Mouse (Mus musculus): ENCODE data around the gene Ube2g2. TPM values are rescaled to one million over a fixed set of nuclear protein-coding genes. Genes with fewer than 3 reads are reported as not detected.
A peak's percentile ranks its signal among the peaks of the same experiment; 100 is the strongest.

Ube2g2 gene
- polyA plus RNA-seq, 1 experiment from 2014 or later: 40.5 TPM

DNA sequence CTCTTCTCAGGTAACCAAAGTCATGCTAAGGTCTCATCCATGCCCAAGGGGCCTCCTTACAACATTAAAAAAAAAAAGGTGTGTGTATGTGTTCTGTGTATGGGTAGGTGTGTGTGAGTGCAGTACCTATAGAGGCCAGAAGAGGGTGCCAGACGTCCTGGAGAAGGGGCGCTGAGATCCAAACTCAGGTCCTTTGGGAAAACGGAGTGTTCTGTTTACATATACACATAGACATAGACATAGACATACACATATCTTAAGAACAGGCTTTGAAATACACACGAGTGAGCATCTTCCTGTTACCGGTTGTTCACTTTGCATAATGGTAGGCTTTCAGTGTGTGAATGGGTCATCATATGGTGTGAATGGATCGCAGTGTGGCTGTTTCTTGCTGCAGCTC is 18.0 kb upstream of the Ube2g2 start:
- Histone ChIP-seq H3K4me2 (replicated peaks; ENCODE audit: low read depth, low read length) (no peak overlapping the region), H3K9ac (ENCODE audit: low read depth, low read length) (no peak overlapping the region), H3K27ac (ENCODE audit: low read depth, low read length) (no peak overlapping the region), H3K27me3 (ENCODE audit: control insufficient read depth, insufficient read depth, low read length) (no peaks in the 10 kb centered on the region), H3K36me3 (ENCODE audit: control insufficient read depth, insufficient read depth, low read length) (no peaks in the 10 kb centered on the region), H3K9me3 (ENCODE audit: control insufficient read depth, low read length) (no peaks in the 10 kb centered on the region), H3K4me1 (replicated peaks; ENCODE audit: control insufficient read depth, insufficient read depth, low read length) (peaks cover 4% of the 10 kb centered on the region; the same call in 1 of the 2 replicates), H3K4me3 (ENCODE audit: low read depth, low read length) (no peak overlapping the region)
- DNase-seq (ENCODE audit: low spot score) (no peak), ATAC-seq (ENCODE audit: low FRiP score) (no peak)
- WGBS: 91% methylated on average over 6 of the region's 6 CpGs

DNA sequence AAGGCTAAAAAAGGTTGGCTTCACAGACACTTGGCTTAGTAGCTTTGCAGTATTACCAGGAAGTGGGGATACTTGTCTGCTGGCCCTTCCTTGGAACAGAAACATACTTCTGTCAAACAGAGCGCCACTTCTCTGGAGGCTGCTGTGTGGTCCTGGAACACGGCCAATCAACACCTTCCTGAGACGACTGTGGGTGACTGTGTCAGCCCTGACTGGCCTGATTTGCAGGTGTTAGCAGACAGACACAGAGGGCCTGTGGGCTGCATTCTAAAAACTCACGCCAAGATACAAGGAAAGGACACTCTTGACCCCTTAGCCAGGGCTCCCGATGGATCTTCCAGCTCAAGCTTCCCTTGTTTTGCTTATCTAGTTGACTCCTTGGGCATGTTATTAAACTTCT is 17.1 kb upstream of the Ube2g2 start:
- no peak overlapping the region for H3K9ac ChIP-seq (ENCODE audit: low read depth, low read length)
- H3K27ac ChIP-seq (ENCODE audit: low read depth, low read length): no peak overlapping the region
- H3K27me3 ChIP-seq (ENCODE audit: control insufficient read depth, insufficient read depth, low read length): no peaks in the 10 kb centered on the region
- peaks cover 4% of the 10 kb centered on the region; the same call in 1 of the 2 replicates for H3K4me1 ChIP-seq (replicated peaks; ENCODE audit: control insufficient read depth, insufficient read depth, low read length)
- no peak overlapping the region for H3K4me3 ChIP-seq (ENCODE audit: low read depth, low read length)
- no peak overlapping the region for H3K4me2 ChIP-seq (replicated peaks; ENCODE audit: low read depth, low read length)
- no peaks in the 10 kb centered on the region for H3K36me3 ChIP-seq (ENCODE audit: control insufficient read depth, insufficient read depth, low read length)
- DNase-seq (ENCODE audit: low spot score): no peak
- no peak for ATAC-seq (ENCODE audit: low FRiP score)
- H3K9me3 ChIP-seq (ENCODE audit: control insufficient read depth, low read length): no peaks in the 10 kb centered on the region
- WGBS: 91% methylated on average over 5 of the region's 5 CpGs

DNA sequence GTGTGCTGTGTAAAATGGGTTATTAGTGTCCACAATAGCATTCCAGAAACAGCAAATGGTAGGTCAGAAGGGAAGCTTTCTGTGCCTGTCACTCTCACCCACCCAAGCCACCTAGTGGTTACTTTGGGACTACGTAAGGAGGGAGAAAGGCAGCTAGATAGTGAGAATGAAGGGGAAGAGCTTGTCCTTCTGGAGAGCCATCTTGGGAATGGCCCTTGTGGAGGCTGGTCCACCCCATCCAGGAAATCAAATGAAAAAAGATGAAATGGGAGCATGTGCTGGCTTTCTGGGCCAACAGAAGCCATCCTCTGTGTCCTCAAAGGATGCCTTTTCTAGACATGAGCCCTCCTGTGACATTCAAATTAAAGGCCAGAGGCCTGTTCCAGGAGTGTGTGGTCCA is 16.7 kb upstream of the Ube2g2 start:
- Histone ChIP-seq H3K9ac (ENCODE audit: low read depth, low read length) (peak overlapping the region; percentile 81; the same call in 1 of the 2 replicates), H3K36me3 (ENCODE audit: control insufficient read depth, insufficient read depth, low read length) (no peaks in the 10 kb centered on the region; the same call in 1 of the 2 replicates), H3K27ac (ENCODE audit: low read depth, low read length) (peak overlapping the region; percentile 91; the same call in 1 of the 2 replicates), H3K4me3 (ENCODE audit: low read depth, low read length) (peak overlapping the region; percentile 85), H3K9me3 (ENCODE audit: control insufficient read depth, low read length) (no peaks in the 10 kb centered on the region), H3K4me2 (replicated peaks; ENCODE audit: low read depth, low read length) (peak overlapping the region; percentile 87; the same call in 1 of the 2 replicates), H3K4me1 (replicated peaks; ENCODE audit: control insufficient read depth, insufficient read depth, low read length) (peaks cover 4% of the 10 kb centered on the region; the same call in 1 of the 2 replicates), H3K27me3 (ENCODE audit: control insufficient read depth, insufficient read depth, low read length) (no peaks in the 10 kb centered on the region)
- ATAC-seq (ENCODE audit: low FRiP score) (peak; percentile 28; the same call in 1 of the 2 replicates), DNase-seq (ENCODE audit: low spot score) (peak; percentile 59)
- 56% methylated on average over 1 of the region's 1 CpGs for WGBS

DNA sequence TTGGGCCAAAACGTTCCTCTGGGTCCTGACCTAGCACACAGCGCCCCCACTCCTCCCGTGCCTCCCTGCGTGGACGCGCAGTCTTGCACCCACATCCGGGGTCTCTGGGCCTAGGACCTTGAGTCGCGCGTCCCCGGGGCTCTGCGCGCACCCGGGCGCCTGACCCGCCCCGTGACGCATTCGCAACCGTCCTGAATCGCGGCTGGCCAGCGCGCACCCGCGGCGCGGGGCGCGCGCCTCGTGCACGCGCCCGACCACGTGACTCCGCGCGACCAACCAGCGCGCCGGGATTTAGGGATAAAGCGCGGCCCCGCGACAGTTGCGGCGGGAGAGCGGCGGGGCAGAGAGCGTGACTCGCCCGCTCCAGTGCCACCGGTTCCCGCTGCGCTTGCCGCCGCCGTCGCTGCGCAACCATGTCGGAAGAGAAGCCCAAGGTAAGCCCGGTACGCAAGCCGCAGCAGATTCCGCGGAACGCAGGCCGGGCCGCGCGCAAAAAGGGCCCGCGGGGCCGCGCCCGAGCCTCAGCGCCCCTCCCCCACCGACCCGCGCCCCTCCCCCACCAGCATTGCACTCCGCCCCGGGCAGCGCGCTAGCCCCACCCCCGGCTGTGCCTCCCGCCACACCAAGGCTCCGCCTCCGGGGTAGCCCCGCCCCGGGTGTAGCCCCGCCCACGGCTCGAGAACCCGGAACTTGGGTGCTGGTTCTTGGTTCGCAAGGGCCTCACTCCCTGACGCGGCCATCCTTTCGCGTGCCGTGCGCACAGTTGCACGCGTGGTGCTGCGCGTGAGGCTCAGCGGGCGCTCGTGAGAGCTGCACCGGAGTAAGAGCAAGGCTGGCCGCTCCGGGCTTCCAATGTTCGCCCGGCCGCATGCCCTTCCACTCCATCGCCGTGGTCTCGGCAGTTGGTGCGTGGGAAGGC is 15.9 kb upstream of the Ube2g2 start, which contains the start of the genes Sumo3 and Gm49325:
TSS of gene Sumo3 (plus strand) at position 190 of the 919 bp plus-strand sequence.
TSS of gene Gm49325 (plus strand) at position 290 of the 919 bp plus-strand sequence.
- WGBS: 1% methylated on average over 101 of the region's 119 CpGs
- Histone ChIP-seq H3K4me2 (replicated peaks; ENCODE audit: low read depth, low read length) (peak within 1 kb of the TSS; percentile 87), H3K4me1 (replicated peaks; ENCODE audit: control insufficient read depth, insufficient read depth, low read length) (peaks cover 4% of the 10 kb centered on the region; the same call in 1 of the 2 replicates), H3K27ac (ENCODE audit: low read depth, low read length) (peak within 1 kb of the TSS; percentile 91), H3K4me3 (ENCODE audit: low read depth, low read length) (peak within 1 kb of the TSS; percentile 85), H3K27me3 (ENCODE audit: control insufficient read depth, insufficient read depth, low read length) (no peaks in the 10 kb centered on the region), H3K36me3 (ENCODE audit: control insufficient read depth, insufficient read depth, low read length) (no peaks in the 10 kb centered on the region; the same call in 1 of the 2 replicates), H3K9me3 (ENCODE audit: control insufficient read depth, low read length) (no peaks in the 10 kb centered on the region), H3K9ac (ENCODE audit: low read depth, low read length) (peak within 1 kb of the TSS; percentile 81)
- peak; percentile 93 for DNase-seq (ENCODE audit: low spot score)
- ATAC-seq (ENCODE audit: low FRiP score): peak; percentile 89

DNA sequence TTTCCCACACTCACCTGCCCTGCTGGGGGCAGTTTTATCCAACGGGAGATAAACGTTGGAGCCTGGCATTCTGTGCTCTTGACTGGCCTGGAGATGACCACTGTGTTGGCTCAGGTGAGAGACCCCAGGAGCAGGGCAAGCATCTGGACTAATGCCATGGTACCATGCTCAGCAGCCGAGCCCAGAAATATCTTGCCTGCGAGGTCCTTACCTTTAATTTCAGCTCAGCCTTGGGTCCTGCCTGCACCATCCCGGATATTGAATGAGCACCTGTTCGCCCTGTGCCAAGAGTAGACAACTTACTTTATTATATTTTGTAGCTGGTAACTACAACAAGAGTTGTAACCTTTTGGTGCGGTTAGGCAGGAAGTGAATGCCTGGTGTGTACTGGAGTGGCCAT is 15.2 kb upstream of the Ube2g2 start:
- 45% methylated on average over 7 of the region's 7 CpGs for WGBS
- H3K27ac ChIP-seq (ENCODE audit: low read depth, low read length): no peak overlapping the region
- H3K4me1 ChIP-seq (replicated peaks; ENCODE audit: control insufficient read depth, insufficient read depth, low read length): peaks cover 4% of the 10 kb centered on the region; the same call in 1 of the 2 replicates
- no peaks in the 10 kb centered on the region for H3K9me3 ChIP-seq (ENCODE audit: control insufficient read depth, low read length)
- peak overlapping the region; percentile 85 for H3K4me3 ChIP-seq (ENCODE audit: low read depth, low read length)
- ATAC-seq (ENCODE audit: low FRiP score): peak; percentile 42
- peaks cover 2% of the 10 kb centered on the region; the same call in 1 of the 2 replicates for H3K36me3 ChIP-seq (ENCODE audit: control insufficient read depth, insufficient read depth, low read length)
- peak overlapping the region; percentile 81 for H3K9ac ChIP-seq (ENCODE audit: low read depth, low read length)
- DNase-seq (ENCODE audit: low spot score): no peak
- no peaks in the 10 kb centered on the region for H3K27me3 ChIP-seq (ENCODE audit: control insufficient read depth, insufficient read depth, low read length)
- H3K4me2 ChIP-seq (replicated peaks; ENCODE audit: low read depth, low read length): peak overlapping the region; percentile 87

DNA sequence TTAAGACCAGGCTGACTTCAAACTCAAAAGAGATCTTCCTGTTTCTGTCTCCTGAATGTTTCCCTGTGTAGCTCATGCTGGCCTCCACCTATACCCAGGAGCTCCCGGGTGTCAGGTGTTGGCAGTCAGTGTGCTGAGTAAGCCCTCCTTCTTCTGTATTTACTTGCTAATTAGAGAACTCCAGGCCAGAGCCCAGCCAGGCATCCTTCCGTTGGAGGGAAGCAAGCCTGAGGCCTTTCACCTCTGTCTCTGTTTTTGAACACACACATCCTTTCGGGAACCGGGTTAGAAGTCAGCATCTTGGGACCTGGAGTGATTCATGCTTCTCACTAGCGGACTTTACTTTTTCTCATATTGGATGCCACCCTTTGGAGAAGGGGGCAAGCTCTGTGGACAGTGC is 14.6 kb upstream of the Ube2g2 start:
- DNase-seq (ENCODE audit: low spot score) (no peak), ATAC-seq (ENCODE audit: low FRiP score) (no peak)
- Histone ChIP-seq H3K4me3 (ENCODE audit: low read depth, low read length) (peak overlapping the region; percentile 85), H3K9ac (ENCODE audit: low read depth, low read length) (no peak overlapping the region), H3K36me3 (ENCODE audit: control insufficient read depth, insufficient read depth, low read length) (peaks cover 3% of the 10 kb centered on the region; the same call in 1 of the 2 replicates), H3K27me3 (ENCODE audit: control insufficient read depth, insufficient read depth, low read length) (no peaks in the 10 kb centered on the region), H3K4me2 (replicated peaks; ENCODE audit: low read depth, low read length) (peak overlapping the region; percentile 87), H3K27ac (ENCODE audit: low read depth, low read length) (no peak overlapping the region), H3K9me3 (ENCODE audit: control insufficient read depth, low read length) (no peaks in the 10 kb centered on the region), H3K4me1 (replicated peaks; ENCODE audit: control insufficient read depth, insufficient read depth, low read length) (peaks cover 4% of the 10 kb centered on the region; the same call in 1 of the 2 replicates)
- 71% methylated on average over 5 of the region's 5 CpGs for WGBS

DNA sequence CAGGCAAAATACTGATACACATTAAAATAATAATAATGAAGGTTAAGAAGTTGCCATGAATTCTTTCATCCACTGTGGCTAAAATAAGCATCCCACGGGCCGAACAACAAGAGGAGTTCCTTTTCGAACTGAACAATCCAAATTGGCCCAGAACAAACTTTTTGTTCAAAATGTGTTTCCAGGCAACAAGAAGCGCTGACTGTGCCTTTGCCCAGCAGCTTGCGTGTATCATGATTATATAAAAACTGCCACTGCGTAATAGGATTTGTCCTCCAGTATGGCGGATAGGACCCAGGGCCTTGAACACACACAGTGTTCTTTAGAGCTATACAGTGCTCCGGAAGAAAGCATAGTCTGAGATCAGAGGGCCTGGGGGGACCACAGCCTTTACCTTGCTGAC is 13.5 kb upstream of the Ube2g2 start:
- WGBS: 95% methylated on average over 8 of the region's 8 CpGs
- Histone ChIP-seq H3K4me3 (ENCODE audit: low read depth, low read length) (no peak overlapping the region), H3K9ac (ENCODE audit: low read depth, low read length) (no peak overlapping the region), H3K9me3 (ENCODE audit: control insufficient read depth, low read length) (no peaks in the 10 kb centered on the region), H3K4me1 (replicated peaks; ENCODE audit: control insufficient read depth, insufficient read depth, low read length) (peaks cover 4% of the 10 kb centered on the region; the same call in 1 of the 2 replicates), H3K4me2 (replicated peaks; ENCODE audit: low read depth, low read length) (no peak overlapping the region), H3K27me3 (ENCODE audit: control insufficient read depth, insufficient read depth, low read length) (no peaks in the 10 kb centered on the region), H3K36me3 (ENCODE audit: control insufficient read depth, insufficient read depth, low read length) (peaks cover 3% of the 10 kb centered on the region; the same call in 1 of the 2 replicates), H3K27ac (ENCODE audit: low read depth, low read length) (no peak overlapping the region)
- ATAC-seq (ENCODE audit: low FRiP score): no peak
- no peak for DNase-seq (ENCODE audit: low spot score)

DNA sequence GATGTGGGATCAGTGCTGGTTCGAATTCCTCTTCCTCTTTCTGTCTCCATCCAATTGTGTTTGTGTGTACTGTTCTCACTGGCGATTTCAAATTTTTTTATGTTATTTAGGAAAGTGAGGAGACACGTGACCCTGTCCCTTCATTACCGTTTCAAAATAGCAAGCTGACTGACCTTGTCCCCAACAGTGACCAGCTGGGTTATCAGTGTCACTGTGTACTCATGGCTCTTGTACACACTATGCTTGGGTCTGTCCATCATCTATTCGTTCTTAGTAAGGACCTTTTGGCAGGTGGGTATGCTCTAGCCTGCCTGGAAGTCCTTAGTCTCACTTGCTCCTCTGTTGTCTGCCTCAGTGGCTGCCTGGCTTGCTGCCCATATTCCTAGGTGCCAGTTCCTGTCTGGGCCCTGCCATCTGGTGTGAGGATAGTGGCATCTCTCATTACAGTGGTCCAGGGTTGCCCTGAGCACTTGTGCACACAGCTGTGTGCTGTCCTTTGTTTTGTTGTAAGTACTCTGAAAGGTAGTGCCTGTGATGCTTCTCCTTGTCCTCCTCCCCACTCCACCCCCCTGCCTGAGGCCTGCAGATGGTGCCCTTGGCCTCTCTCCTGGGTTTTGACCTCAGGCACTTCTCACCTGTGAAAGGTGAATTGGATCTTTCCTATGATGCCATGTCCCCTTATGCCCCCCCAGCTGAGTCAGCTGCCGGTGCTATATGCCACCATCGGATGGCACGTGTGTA is 11.7 kb upstream of the Ube2g2 start:
- H3K27ac ChIP-seq (ENCODE audit: low read depth, low read length): no peak overlapping the region
- no peak overlapping the region for H3K9ac ChIP-seq (ENCODE audit: low read depth, low read length)

More for the DNA sequence above, 11.7 kb upstream of the Ube2g2 start:
- ATAC-seq (ENCODE audit: low FRiP score) (no peak), DNase-seq (ENCODE audit: low spot score) (no peak)
- Histone ChIP-seq H3K4me2 (replicated peaks; ENCODE audit: low read depth, low read length) (no peak overlapping the region), H3K4me1 (replicated peaks; ENCODE audit: control insufficient read depth, insufficient read depth, low read length) (peaks cover 4% of the 10 kb centered on the region; the same call in 1 of the 2 replicates), H3K27me3 (ENCODE audit: control insufficient read depth, insufficient read depth, low read length) (no peaks in the 10 kb centered on the region), H3K9me3 (ENCODE audit: control insufficient read depth, low read length) (no peaks in the 10 kb centered on the region), H3K4me3 (ENCODE audit: low read depth, low read length) (no peak overlapping the region), H3K36me3 (ENCODE audit: control insufficient read depth, insufficient read depth, low read length) (peaks cover 3% of the 10 kb centered on the region; the same call in 1 of the 2 replicates)
- 94% methylated on average over 8 of the region's 8 CpGs for WGBS
